Mouse (Mus musculus): ENCODE results near the gene Macf1. TPM values are rescaled to one million over a fixed set of nuclear protein-coding genes. Genes with fewer than 3 reads are reported as not detected.

The Macf1 gene
- polyA plus RNA-seq, 1 experiment from 2014 or later: 82.6 TPM

GRCm38 (mm10) chr4:123374316-123375008 is 309.7 kb downstream of the Macf1 start:
- no peak overlapping the region for H3K27ac ChIP-seq
- no peak for ATAC-seq (replicated peaks)
- WGBS: 95% methylated on average over 12 of the region's 12 CpGs
- H3K36me3 ChIP-seq (replicated peaks): peaks cover 84% of the 10 kb centered on the region
- H3K4me2 ChIP-seq: no peak overlapping the region
- no peak overlapping the region for H3K9ac ChIP-seq
- H3K4me3 ChIP-seq: no peak overlapping the region
- no peaks in the 10 kb centered on the region for H3K4me1 ChIP-seq
- no peaks in the 10 kb centered on the region for H3K9me3 ChIP-seq
- no peaks in the 10 kb centered on the region for H3K27me3 ChIP-seq (replicated peaks)

- Histone ChIP-seq H3K4me1 (no peaks in the 10 kb centered on the region), H3K9me3 (no peaks in the 10 kb centered on the region), H3K4me3 (no peak overlapping the region), H3K36me3 (replicated peaks) (peaks cover 74% of the 10 kb centered on the region), H3K4me2 (no peak overlapping the region), H3K9ac (no peak overlapping the region), H3K27ac (no peak overlapping the region), H3K27me3 (replicated peaks) (no peaks in the 10 kb centered on the region)
- ATAC-seq (replicated peaks): no peak
- WGBS: 98% methylated on average over 4 of the region's 4 CpGs
Measured at GRCm38 (mm10) chr4:123363555-123363954, 320.6 kb downstream of the Macf1 start.

- no peaks in the 10 kb centered on the region for H3K27me3 ChIP-seq (replicated peaks)
- peaks cover 63% of the 10 kb centered on the region for H3K36me3 ChIP-seq (replicated peaks)
- no peak for ATAC-seq (replicated peaks)
- no peaks in the 10 kb centered on the region for H3K9me3 ChIP-seq
- H3K4me2 ChIP-seq: no peak overlapping the region
- no peak overlapping the region for H3K9ac ChIP-seq
- no peaks in the 10 kb centered on the region for H3K4me1 ChIP-seq
- 95% methylated on average over 12 of the region's 12 CpGs for WGBS
- no peak overlapping the region for H3K27ac ChIP-seq
- no peak overlapping the region for H3K4me3 ChIP-seq
Measured at GRCm38 (mm10) chr4:123360771-123361170, 323.4 kb downstream of the Macf1 start.

- H3K4me3 ChIP-seq: no peak overlapping the region
- H3K36me3 ChIP-seq (replicated peaks): peaks cover 58% of the 10 kb centered on the region
- H3K4me2 ChIP-seq: no peak overlapping the region
- WGBS: 95% methylated on average over 7 of the region's 7 CpGs
- no peaks in the 10 kb centered on the region for H3K27me3 ChIP-seq (replicated peaks)
- no peaks in the 10 kb centered on the region for H3K9me3 ChIP-seq
- no peak overlapping the region for H3K9ac ChIP-seq
- no peaks in the 10 kb centered on the region for H3K4me1 ChIP-seq
- ATAC-seq (replicated peaks): no peak
- H3K27ac ChIP-seq: no peak overlapping the region
Measured at GRCm38 (mm10) chr4:123358613-123359012, 325.5 kb downstream of the Macf1 start.

GRCm38 (mm10) chr4:123355941-123356340 is 328.2 kb downstream of the Macf1 start:
- no peak overlapping the region for H3K4me2 ChIP-seq
- H3K9ac ChIP-seq: no peak overlapping the region
- H3K27ac ChIP-seq: no peak overlapping the region
- H3K9me3 ChIP-seq: no peaks in the 10 kb centered on the region
- no peak for ATAC-seq (replicated peaks)
- no peak overlapping the region for H3K4me3 ChIP-seq
- no peaks in the 10 kb centered on the region for H3K27me3 ChIP-seq (replicated peaks)
- peaks cover 57% of the 10 kb centered on the region for H3K36me3 ChIP-seq (replicated peaks)
- 91% methylated on average over 8 of the region's 8 CpGs for WGBS
- no peaks in the 10 kb centered on the region for H3K4me1 ChIP-seq

GRCm38 (mm10) chr4:123353271-123353877 is 330.8 kb downstream of the Macf1 start:
- Histone ChIP-seq H3K36me3 (replicated peaks) (peaks cover 52% of the 10 kb centered on the region), H3K9me3 (no peaks in the 10 kb centered on the region), H3K27ac (no peak overlapping the region), H3K4me3 (no peak overlapping the region), H3K4me2 (no peak overlapping the region), H3K9ac (no peak overlapping the region), H3K4me1 (no peaks in the 10 kb centered on the region), H3K27me3 (replicated peaks) (no peaks in the 10 kb centered on the region)
- no peak for ATAC-seq (replicated peaks)
- 87% methylated on average over 7 of the region's 10 CpGs for WGBS

- peak overlapping the region; percentile 61 for H3K4me2 ChIP-seq
- H3K27me3 ChIP-seq (replicated peaks): peaks cover 42% of the 10 kb centered on the region
- no peak for ATAC-seq (replicated peaks)
- H3K9ac ChIP-seq: no peak overlapping the region
- H3K9me3 ChIP-seq: no peaks in the 10 kb centered on the region
- no peaks in the 10 kb centered on the region for H3K36me3 ChIP-seq (replicated peaks)
- peaks cover 15% of the 10 kb centered on the region for H3K4me1 ChIP-seq
- peak overlapping the region; percentile 45 for H3K4me3 ChIP-seq
- WGBS: 15% methylated on average over 6 of the region's 6 CpGs
- H3K27ac ChIP-seq: no peak overlapping the region
Measured at GRCm38 (mm10) chr4:123343471-123343789, 340.7 kb downstream of the Macf1 start.

GRCm38 (mm10) chr4:123342642-123343470 is 341.3 kb downstream of the Macf1 start, which contains the start of gene Bmp8a:
Bmp8a (minus strand) TSS chr4:123343252.
- H3K9ac ChIP-seq: no peak within 1 kb of the TSS
- WGBS: under 1% methylated on average over 65 of the region's 65 CpGs
- ATAC-seq (replicated peaks): peak; percentile 84

GRCm38 (mm10) chr4:123342091-123342641 is 342.0 kb downstream of the Macf1 start:
- peak overlapping the region; percentile 45 for H3K4me3 ChIP-seq
- H3K27ac ChIP-seq: no peak overlapping the region
- ATAC-seq (replicated peaks): peak; percentile 37
- H3K36me3 ChIP-seq (replicated peaks): no peaks in the 10 kb centered on the region
- no peaks in the 10 kb centered on the region for H3K9me3 ChIP-seq
- H3K4me1 ChIP-seq: peaks cover 15% of the 10 kb centered on the region
- 3% methylated on average over 43 of the region's 43 CpGs for WGBS
- peaks cover 42% of the 10 kb centered on the region for H3K27me3 ChIP-seq (replicated peaks)
- H3K4me2 ChIP-seq: peak overlapping the region; percentile 61
- no peak overlapping the region for H3K9ac ChIP-seq

More at GRCm38 (mm10) chr4:123342642-123343470, 341.3 kb downstream of the Macf1 start, which contains the start of gene Bmp8a:
- peaks cover 42% of the 10 kb centered on the region for H3K27me3 ChIP-seq (replicated peaks)
- peak within 1 kb of the TSS; percentile 61 for H3K4me2 ChIP-seq
- H3K4me3 ChIP-seq: peak within 1 kb of the TSS; percentile 45
- H3K36me3 ChIP-seq (replicated peaks): no peaks in the 10 kb centered on the region
- H3K9me3 ChIP-seq: no peaks in the 10 kb centered on the region
- no peak within 1 kb of the TSS for H3K27ac ChIP-seq
- H3K4me1 ChIP-seq: peaks cover 15% of the 10 kb centered on the region

- no peak overlapping the region for H3K27ac ChIP-seq
- ATAC-seq (replicated peaks): no peak
Measured at GRCm38 (mm10) chr4:123340232-123340631, 343.9 kb downstream of the Macf1 start.

GRCm38 (mm10) chr4:123337693-123338092 is 346.5 kb downstream of the Macf1 start:
- Histone ChIP-seq H3K36me3 (replicated peaks) (no peaks in the 10 kb centered on the region), H3K9me3 (no peaks in the 10 kb centered on the region), H3K27me3 (replicated peaks) (peaks cover 26% of the 10 kb centered on the region), H3K4me2 (no peak overlapping the region), H3K4me3 (no peak overlapping the region), H3K27ac (no peak overlapping the region), H3K9ac (no peak overlapping the region), H3K4me1 (peaks cover 7% of the 10 kb centered on the region)
- ATAC-seq (replicated peaks): no peak
- WGBS: 72% methylated on average over 4 of the region's 4 CpGs

More at GRCm38 (mm10) chr4:123340232-123340631, 343.9 kb downstream of the Macf1 start:
- Histone ChIP-seq H3K9me3 (no peaks in the 10 kb centered on the region), H3K9ac (no peak overlapping the region), H3K4me1 (peaks cover 15% of the 10 kb centered on the region), H3K36me3 (replicated peaks) (no peaks in the 10 kb centered on the region), H3K27me3 (replicated peaks) (peaks cover 42% of the 10 kb centered on the region), H3K4me2 (no peak overlapping the region), H3K4me3 (no peak overlapping the region)
- whole genome bisulfite sequencing: 69% methylated on average over 5 of the region's 5 CpGs

Measured in midbrain, embryonic 15.5 days (tissue).